Mouse (Mus musculus) midbrain, postnatal 0 days (tissue): ENCODE measurements around the gene Cdk14. TPM values are rescaled to one million over a fixed set of nuclear protein-coding genes. Genes with fewer than 3 reads are reported as not detected.
A peak's percentile ranks its signal among the peaks of the same experiment; 100 is the strongest.

Experiments used
- ATAC-seq: fragments of 200-750 bp; cut with Nextera tagmentation; 2 replicates; pipeline ENCODE4 v1.8.0; 2017; ENCODE audit warnings: moderate number of reproducible peaks, mild to moderate bottlenecking, moderate TSS enrichment, moderate library complexity; ENCODE audit not compliant: low FRiP score
- DNase-seq: peaks from one replicate; pipeline ENCODE4 v3.0.0-alpha.2; 2015; ENCODE audit warnings: low spot score
- H3K27ac ChIP-seq: fragments of 300-500 bp; sonication (generic); 2 replicates; pipeline ENCODE4 v1.5.1; 2014; ENCODE audit warnings: low read depth, mild to moderate bottlenecking, low read length, mixed read lengths
- H3K27me3 ChIP-seq: fragments of 300-500 bp; sonication (generic); 2 replicates; pipeline ENCODE4 v1.6.1; 2014; ENCODE audit warnings: low read length, control low read depth, mixed read lengths; ENCODE audit not compliant: insufficient read depth
- H3K36me3 ChIP-seq: fragments of 300-500 bp; sonication (generic); 2 replicates; pipeline ENCODE4 v1.6.1; 2014; ENCODE audit warnings: low read length, control low read depth, mixed read lengths; ENCODE audit not compliant: insufficient read depth
- H3K4me1 ChIP-seq: fragments of 300-500 bp; sonication (generic); 2 replicates; pipeline ENCODE4 v1.6.1; 2014; ENCODE audit warnings: mild to moderate bottlenecking, control low read depth, antibody characterized with exemption, low read length, mixed read lengths; ENCODE audit not compliant: insufficient read depth
- H3K4me2 ChIP-seq: fragments of 300-500 bp; sonication (generic); 2 replicates; pipeline ENCODE4 v1.6.1; 2014; ENCODE audit warnings: low read depth, mild to moderate bottlenecking, low read length, mixed read lengths; ENCODE audit not compliant: poor library complexity, severe bottlenecking
- H3K4me3 ChIP-seq: fragments of 300-500 bp; sonication (generic); 2 replicates; pipeline ENCODE4 v1.5.1; 2014; ENCODE audit warnings: low read depth, mild to moderate bottlenecking, low read length, moderate library complexity
- H3K9ac ChIP-seq: fragments of 300-500 bp; sonication (generic); replicated peaks from 2 replicates; pipeline ENCODE4 v1.6.1; 2014; ENCODE audit warnings: mild to moderate bottlenecking, low read length, moderate library complexity, mixed read lengths; ENCODE audit not compliant: poor library complexity, severe bottlenecking
- H3K9me3 ChIP-seq: fragments of 300-500 bp; sonication (generic); 2 replicates; pipeline ENCODE4 v1.6.1; 2016; ENCODE audit warnings: low read length, control low read depth
- CTCF ChIP-seq: IDR thresholded peaks from 2 replicates; pipeline ENCODE4 v1.5.1; 2016; ENCODE audit warnings: antibody characterized with exemption, mild to moderate bottlenecking
- WGBS: fragments of 180-500 bp; shearing (Covaris S2); extraction: QIAGEN DNeasy Blood & Tissue Kit; methylation state at CpG from one replicate; pipeline ENCODE4 v1.1.7; 2014; 5-methylcytosine and 5-hydroxymethylcytosine counted together
- polyA plus RNA-seq: library from polyadenylated mRNA; unstranded; fragments of >200 nt; fragmentation: Nextera tagmentation; extraction: Ambion mirVana; gene quantifications from 2 replicates; pipeline ENCODE4 v1.2.1, GENCODE M21; 2015
- total RNA-seq: library from RNA; depleted of rRNA; stranded (reverse); fragments of >200 nt; gene quantifications from 2 replicates; pipeline ENCODE4 v1.2.3, GENCODE M21; 2014

Cdk14 gene
- total and polyA plus RNA-seq, 2 experiments from 2014 or later, result 45.6 to 84.4 TPM

GRCm38 (mm10) chr5:4955392-4955791, 464.7 kb downstream of the Cdk14 start:
- WGBS, result 75% methylated on average over 2 of the region's 2 CpGs
- Histone ChIP-seq H3K4me1 (no peaks in the 10 kb centered on the region), H3K4me3 (no peak overlapping the region), H3K27ac (no peak overlapping the region), H3K27me3 (no peaks in the 10 kb centered on the region), H3K9ac (no peak overlapping the region), H3K4me2 (no peak overlapping the region), H3K36me3 (no peaks in the 10 kb centered on the region), H3K9me3 (no peaks in the 10 kb centered on the region)
- ATAC-seq, result no peak
- no peak for TF ChIP-seq CTCF
- DNase-seq, result no peak

- Histone ChIP-seq H3K4me1 (no peaks in the 10 kb centered on the region), H3K9ac (no peak overlapping the region), H3K27me3 (no peaks in the 10 kb centered on the region), H3K4me2 (no peak overlapping the region), H3K36me3 (no peaks in the 10 kb centered on the region), H3K27ac (no peak overlapping the region), H3K9me3 (no peaks in the 10 kb centered on the region), H3K4me3 (no peak overlapping the region)
- WGBS, result 78% methylated on average over 7 of the region's 7 CpGs
- ATAC-seq (no peak), DNase-seq (no peak)
- no peak for TF ChIP-seq CTCF
These were observed 470.7 kb downstream of the Cdk14 start for GRCm38 (mm10) chr5:4949433-4949832.

GRCm38 (mm10) chr5:4948090-4948954, 471.8 kb downstream of the Cdk14 start:
- no peaks in the 10 kb centered on the region for H3K36me3 ChIP-seq
- H3K4me3 ChIP-seq, result no peak overlapping the region
- TF ChIP-seq CTCF, result peak; percentile 79
- no peak overlapping the region for H3K9ac ChIP-seq
- DNase-seq (peak; percentile 77), ATAC-seq (0 out of 2 replicates have a peak, but pooled peaks have one; percentile 54)
- H3K4me2 ChIP-seq, result no peak overlapping the region
- 31% methylated on average over 3 of the region's 3 CpGs for WGBS
- no peaks in the 10 kb centered on the region for H3K9me3 ChIP-seq
- H3K27me3 ChIP-seq, result no peaks in the 10 kb centered on the region
- H3K4me1 ChIP-seq, result no peaks in the 10 kb centered on the region
- no peak overlapping the region for H3K27ac ChIP-seq

GRCm38 (mm10) chr5:4935131-4935530, 485.0 kb downstream of the Cdk14 start:
- Histone ChIP-seq H3K27ac (no peak overlapping the region), H3K27me3 (no peaks in the 10 kb centered on the region), H3K9me3 (no peaks in the 10 kb centered on the region), H3K4me3 (no peak overlapping the region), H3K9ac (no peak overlapping the region), H3K4me1 (no peaks in the 10 kb centered on the region), H3K4me2 (no peak overlapping the region), H3K36me3 (no peaks in the 10 kb centered on the region)
- WGBS, result 70% methylated on average over 1 of the region's 1 CpGs
- DNase-seq, result no peak
- no peak for ATAC-seq
- TF ChIP-seq CTCF, result no peak

GRCm38 (mm10) chr5:4934491-4934890, 485.6 kb downstream of the Cdk14 start:
- H3K36me3 ChIP-seq, result no peaks in the 10 kb centered on the region
- no peak overlapping the region for H3K4me3 ChIP-seq
- H3K9me3 ChIP-seq, result no peaks in the 10 kb centered on the region
- H3K27me3 ChIP-seq, result no peaks in the 10 kb centered on the region
- WGBS, result 68% methylated on average over 6 of the region's 6 CpGs
- H3K27ac ChIP-seq, result no peak overlapping the region
- H3K4me2 ChIP-seq, result no peak overlapping the region
- DNase-seq (no peak), ATAC-seq (no peak)
- no peak for TF ChIP-seq CTCF
- no peak overlapping the region for H3K9ac ChIP-seq
- no peaks in the 10 kb centered on the region for H3K4me1 ChIP-seq

GRCm38 (mm10) chr5:4931539-4932143, 488.5 kb downstream of the Cdk14 start:
- Histone ChIP-seq H3K9me3 (no peaks in the 10 kb centered on the region), H3K4me2 (no peak overlapping the region), H3K4me3 (no peak overlapping the region), H3K27me3 (no peaks in the 10 kb centered on the region), H3K36me3 (no peaks in the 10 kb centered on the region), H3K4me1 (no peaks in the 10 kb centered on the region), H3K27ac (no peak overlapping the region), H3K9ac (no peak overlapping the region)
- DNase-seq (no peak), ATAC-seq (no peak)
- TF ChIP-seq CTCF, result no peak
- WGBS, result 75% methylated on average over 8 of the region's 8 CpGs
